Mouse (Mus musculus): ENCODE data around the gene Vav3. TPM values are rescaled to one million over a fixed set of nuclear protein-coding genes. Genes with fewer than 3 reads are reported as not detected.
"Not testable (repeated sequence)": the region's sequence is repeated elsewhere in the genome, so short reads cannot be mapped to it uniquely, and the experiment has no call there.

Gene Vav3
- total RNA-seq, 2 experiments from 2014 or later = 5.3 to 6.6 TPM

- no peak for DNase-seq (ENCODE audit: low spot score in 2 of 2)
Measured at GRCm38 (mm10) chr3:109438552-109438951, 98.1 kb downstream of the Vav3 start.

DNA sequence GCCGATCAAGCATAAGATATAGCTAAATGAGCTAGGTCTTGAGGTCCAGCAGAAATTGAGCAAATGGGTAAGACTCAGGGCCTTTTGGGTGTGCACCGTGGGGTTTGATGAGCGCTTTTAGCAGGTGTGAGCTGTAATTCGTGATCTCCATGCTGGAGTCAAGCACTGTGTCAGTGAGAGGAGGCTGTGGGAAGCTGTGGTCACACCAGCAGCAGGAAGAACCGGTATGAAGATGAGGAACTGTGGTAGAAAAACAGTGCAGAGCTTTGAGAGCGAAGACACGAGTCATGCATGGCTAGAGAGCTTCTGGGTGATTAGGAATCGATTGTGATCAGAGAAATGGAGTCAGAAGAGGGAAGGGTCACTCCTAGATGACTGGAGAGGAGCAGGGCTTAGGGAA lies 98.8 kb downstream of the Vav3 start:
- no peak for DNase-seq (ENCODE audit: low spot score in 2 of 2)

GRCm38 (mm10) chr3:109440001-109440400 lies 99.5 kb downstream of the Vav3 start:
- no peak for DNase-seq (ENCODE audit: low spot score in 2 of 2)

- DNase-seq (ENCODE audit: low spot score in 2 of 2) = no peak
Measured at GRCm38 (mm10) chr3:109444077-109444476, 103.6 kb downstream of the Vav3 start.

GRCm38 (mm10) chr3:109446903-109447302 lies 106.5 kb downstream of the Vav3 start:
- no peak for DNase-seq (ENCODE audit: low spot score in 2 of 2)

DNA sequence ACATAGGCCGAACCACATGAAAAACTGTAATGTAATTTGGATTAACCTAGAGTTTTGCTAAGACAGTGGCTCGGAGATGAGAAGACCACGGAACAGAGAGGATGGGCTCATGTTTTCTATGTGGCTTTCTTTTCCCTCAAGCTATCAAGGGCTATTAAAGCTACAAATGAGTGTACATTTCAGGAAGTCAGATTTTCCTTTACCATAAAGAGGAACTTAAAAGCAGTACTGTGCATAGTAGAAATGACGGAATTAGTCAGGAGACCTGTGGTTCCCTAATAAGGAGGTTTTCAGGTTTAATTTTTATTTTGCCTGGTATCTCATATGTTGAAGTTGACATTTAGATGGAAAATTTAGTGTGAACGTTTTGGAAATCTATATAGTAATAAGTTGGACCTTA lies 107.8 kb downstream of the Vav3 start:
- not testable (repeated sequence) for DNase-seq (ENCODE audit: low spot score in 2 of 2)

DNA sequence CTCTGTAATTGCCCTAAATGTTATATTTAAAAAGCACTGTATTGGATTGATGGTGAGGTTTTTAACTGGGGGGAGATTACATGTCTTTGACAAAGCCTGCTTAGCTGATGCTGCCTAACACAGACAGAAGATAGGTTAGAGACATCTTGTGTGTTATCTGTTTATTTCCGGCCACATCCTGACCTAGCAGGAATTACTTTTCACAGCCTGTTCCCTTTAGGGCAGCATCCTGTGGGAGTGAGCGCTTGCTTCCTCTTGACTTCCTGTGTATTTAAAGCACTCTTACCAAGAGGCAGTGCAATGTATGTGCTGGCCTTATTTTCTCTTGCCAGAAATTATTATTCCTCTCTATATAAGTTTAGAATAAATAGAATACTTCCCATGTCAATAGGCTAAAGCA lies 111.5 kb downstream of the Vav3 start:
- DNase-seq (ENCODE audit: low spot score in 2 of 2) = no peak

- no peak for DNase-seq (ENCODE audit: low spot score in 2 of 2)
Measured at GRCm38 (mm10) chr3:109454633-109455032, 114.2 kb downstream of the Vav3 start.

- no peak for DNase-seq (ENCODE audit: low spot score in 2 of 2)
Measured at GRCm38 (mm10) chr3:109456340-109456739, 115.9 kb downstream of the Vav3 start.

DNA sequence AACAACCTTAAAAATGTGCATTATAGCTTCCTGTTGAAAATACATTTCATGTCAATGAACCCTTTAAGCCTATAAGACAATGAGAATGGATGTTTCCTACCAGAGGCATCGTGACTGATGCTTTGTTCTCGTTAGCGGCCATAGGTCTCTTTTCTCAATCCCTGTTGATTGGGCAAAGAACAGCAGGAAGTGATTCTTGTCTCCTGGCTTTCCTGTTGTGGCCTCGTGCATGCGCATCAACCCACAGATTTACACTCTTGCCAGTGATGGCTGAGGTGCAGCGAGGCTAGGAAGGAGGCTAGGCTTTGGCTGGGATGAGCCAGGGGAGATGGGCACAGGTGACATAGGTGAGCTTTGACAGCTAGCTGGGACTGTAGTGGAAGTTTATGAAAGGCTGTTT lies 123.2 kb downstream of the Vav3 start:
- no peak for DNase-seq (ENCODE audit: low spot score in 2 of 2)

DNA sequence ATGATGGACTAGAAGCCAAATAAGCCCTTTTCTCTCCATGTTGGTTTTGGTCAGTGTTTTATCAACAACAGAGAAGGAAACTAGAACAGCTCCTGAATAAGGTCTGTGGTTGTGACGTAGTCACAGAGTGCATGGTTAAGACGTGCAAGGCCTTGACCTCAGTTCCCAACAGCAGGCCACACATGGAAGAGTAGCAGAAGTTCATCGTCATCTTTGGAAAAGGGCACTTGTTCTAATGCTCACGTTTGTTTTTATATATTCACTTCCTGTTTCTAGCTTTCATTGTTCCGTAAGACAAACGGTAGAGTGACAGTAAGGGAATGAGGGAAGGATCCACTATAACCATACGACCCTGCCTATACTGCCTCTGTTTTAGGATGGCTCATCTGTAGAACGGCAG lies 124.1 kb downstream of the Vav3 start:
- no peak for DNase-seq (ENCODE audit: low spot score in 2 of 2)

- DNase-seq (ENCODE audit: low spot score in 2 of 2) = no peak
Measured at GRCm38 (mm10) chr3:109466541-109466940, 126.1 kb downstream of the Vav3 start.

GRCm38 (mm10) chr3:109467288-109467687 lies 126.8 kb downstream of the Vav3 start:
- DNase-seq (ENCODE audit: low spot score in 2 of 2) = no peak

DNA sequence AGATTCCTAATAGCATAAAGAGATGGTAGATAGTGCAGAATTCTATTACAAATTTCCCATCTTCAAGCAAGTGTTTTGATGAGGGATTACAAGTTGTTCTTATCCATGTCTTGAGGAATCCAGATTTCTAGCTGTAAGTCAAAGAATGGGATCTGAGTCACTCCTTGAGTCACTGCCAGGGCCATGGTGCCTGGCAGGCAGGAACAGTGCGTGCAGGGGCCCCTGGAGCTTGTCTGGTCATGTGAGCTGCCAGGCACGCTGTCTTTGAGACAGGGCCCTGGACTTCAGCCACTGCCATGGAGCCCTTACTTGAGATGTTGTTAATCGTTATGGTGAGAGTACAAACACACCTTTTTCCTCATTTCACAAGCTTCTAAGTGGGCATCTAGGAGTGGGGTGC lies 129.0 kb downstream of the Vav3 start:
- DNase-seq (ENCODE audit: low spot score in 2 of 2) = peak; percentile 18 to 32

DNA sequence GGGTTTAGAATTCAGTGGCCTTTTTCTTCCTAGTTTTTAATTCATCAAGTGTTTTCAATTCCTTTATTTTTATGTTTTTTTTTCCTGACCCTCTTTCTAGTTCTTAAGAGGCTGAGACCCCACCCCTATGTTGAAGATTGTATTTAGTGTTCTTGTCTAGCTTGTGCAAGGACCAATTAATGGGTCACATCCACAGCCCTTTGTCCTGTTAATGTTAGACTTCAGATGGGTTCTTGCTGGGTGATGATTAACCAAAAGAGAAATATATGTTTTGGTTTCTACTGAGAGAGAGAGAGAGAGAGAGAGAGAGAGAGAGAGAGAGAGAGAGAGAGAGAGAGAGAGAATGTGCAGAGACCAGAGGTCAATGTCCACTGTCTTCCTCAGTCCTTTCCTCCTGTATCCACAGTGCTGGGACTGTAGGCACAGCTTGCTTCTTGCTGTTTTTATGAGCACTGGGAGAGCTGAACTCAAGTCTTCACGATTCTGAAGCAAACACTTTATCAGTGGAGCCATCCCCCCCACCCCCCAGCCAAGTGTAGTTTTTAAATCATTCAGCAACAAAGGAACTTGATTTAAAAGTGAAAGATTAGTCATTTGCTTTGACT lies 130.3 kb downstream of the Vav3 start:
- no peak for DNase-seq (ENCODE audit: low spot score in 2 of 2)

- DNase-seq (ENCODE audit: low spot score in 2 of 2) = no peak
Measured at GRCm38 (mm10) chr3:109476521-109476920, 136.1 kb downstream of the Vav3 start.

GRCm38 (mm10) chr3:109478297-109478696 lies 137.8 kb downstream of the Vav3 start:
- DNase-seq (ENCODE audit: low spot score in 2 of 2) = no peak

GRCm38 (mm10) chr3:109480625-109481024 lies 140.2 kb downstream of the Vav3 start:
- no peak for DNase-seq (ENCODE audit: low spot score in 2 of 2)

- DNase-seq (ENCODE audit: low spot score in 2 of 2) = no peak
Measured at GRCm38 (mm10) chr3:109486786-109487185, 146.3 kb downstream of the Vav3 start.

GRCm38 (mm10) chr3:109487823-109488222 lies 147.4 kb downstream of the Vav3 start:
- no peak for DNase-seq (ENCODE audit: low spot score in 2 of 2)

GRCm38 (mm10) chr3:109488750-109489171 lies 148.3 kb downstream of the Vav3 start:
- no peak for DNase-seq (ENCODE audit: low spot score in 2 of 2)

DNA sequence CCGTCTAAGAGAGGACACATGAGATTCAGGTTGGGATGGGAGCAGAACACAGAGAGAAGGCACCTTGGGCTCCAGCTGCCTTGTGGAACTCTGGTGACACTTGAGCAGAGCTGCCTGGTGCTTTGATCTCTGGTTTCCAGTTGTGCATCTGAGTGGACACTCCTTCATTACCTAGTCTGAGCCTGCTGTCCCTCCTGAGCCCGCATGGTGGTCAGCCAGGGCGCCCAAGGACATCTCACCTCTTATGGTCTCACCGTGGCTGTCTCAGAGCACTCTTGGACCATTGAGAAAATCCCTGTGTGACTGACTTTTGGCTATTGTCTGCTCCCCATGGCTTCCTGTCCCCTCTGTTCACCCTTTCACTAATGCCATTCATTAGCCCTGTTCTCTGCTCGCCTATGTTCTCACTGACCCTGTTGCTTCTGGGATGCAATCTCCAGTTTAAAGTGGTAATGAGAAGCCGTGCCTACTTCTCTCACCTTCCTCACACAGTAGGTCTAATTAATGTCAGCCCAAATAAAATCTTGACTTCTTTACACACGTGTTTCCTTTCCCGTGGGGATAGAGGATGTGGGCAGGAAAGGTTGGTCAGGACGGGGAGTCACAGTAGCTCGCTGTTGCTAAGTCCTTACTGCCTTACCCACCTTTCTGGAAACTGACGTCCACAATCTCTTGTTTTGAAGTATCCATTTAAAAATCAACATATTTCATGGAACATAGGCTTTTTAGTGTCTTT lies 150.3 kb downstream of the Vav3 start:
- DNase-seq (ENCODE audit: low spot score in 2 of 2) = no peak

DNA sequence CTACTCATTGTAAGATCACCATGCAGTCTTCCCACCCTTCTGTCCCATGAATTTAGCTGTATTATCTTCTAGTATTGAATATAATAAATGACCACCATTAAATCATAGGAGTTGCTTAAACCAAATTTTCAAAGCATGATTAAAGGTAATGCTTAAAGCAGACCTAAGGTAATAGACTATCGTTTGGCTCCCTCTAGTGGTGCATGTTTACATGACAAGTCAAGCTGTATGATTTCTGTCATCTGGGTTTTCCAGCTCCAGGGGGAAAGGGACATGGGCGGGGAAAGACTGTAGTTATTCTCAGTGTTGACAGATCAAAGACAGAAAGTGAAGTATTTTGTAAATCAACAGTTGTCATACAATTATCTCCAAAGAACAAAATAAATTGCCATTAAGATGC lies 151.1 kb downstream of the Vav3 start:
- peak; percentile 70 to 84 for DNase-seq (ENCODE audit: low spot score in 2 of 2)
